Mouse (Mus musculus): ENCODE results near the gene Ergic2.

The Ergic2 gene

GRCm38 (mm10) chr6:148211897-148212680, at the start of gene Ergic2:
Gene Ergic2, minus strand, starts transcription at chr6:148212374.
- DNase-seq (ENCODE audit: low spot score) = peak; percentile 100

- no peak for DNase-seq (ENCODE audit: low spot score)
Measured at GRCm38 (mm10) chr6:148260729-148261101, 48.5 kb upstream of the Ergic2 start.

- DNase-seq (ENCODE audit: low spot score) = no peak
Measured at GRCm38 (mm10) chr6:148259979-148260728, 48.0 kb upstream of the Ergic2 start.

- no peak for DNase-seq (ENCODE audit: low spot score)
Measured at GRCm38 (mm10) chr6:148259074-148259473, 46.9 kb upstream of the Ergic2 start.

- DNase-seq (ENCODE audit: low spot score) = no peak
Measured at GRCm38 (mm10) chr6:148257805-148258204, 45.6 kb upstream of the Ergic2 start.

- DNase-seq (ENCODE audit: low spot score) = no peak
Measured at GRCm38 (mm10) chr6:148256109-148256508, 43.9 kb upstream of the Ergic2 start.

- DNase-seq (ENCODE audit: low spot score) = no peak
Measured at GRCm38 (mm10) chr6:148255395-148256053, 43.4 kb upstream of the Ergic2 start.

GRCm38 (mm10) chr6:148249221-148249620, 37.0 kb upstream of the Ergic2 start:
- no peak for DNase-seq (ENCODE audit: low spot score)

- DNase-seq (ENCODE audit: low spot score) = peak; percentile 60
Measured at GRCm38 (mm10) chr6:148248625-148249024, 36.5 kb upstream of the Ergic2 start.

GRCm38 (mm10) chr6:148246544-148246943, 34.4 kb upstream of the Ergic2 start:
- no peak for DNase-seq (ENCODE audit: low spot score)

GRCm38 (mm10) chr6:148244836-148245235, 32.7 kb upstream of the Ergic2 start:
- no peak for DNase-seq (ENCODE audit: low spot score)

GRCm38 (mm10) chr6:148242304-148242703, 30.1 kb upstream of the Ergic2 start:
- DNase-seq (ENCODE audit: low spot score) = no peak

- DNase-seq (ENCODE audit: low spot score) = no peak
Measured at GRCm38 (mm10) chr6:148241685-148242084, 29.5 kb upstream of the Ergic2 start.

GRCm38 (mm10) chr6:148239311-148239710, 27.1 kb upstream of the Ergic2 start:
- DNase-seq (ENCODE audit: low spot score) = no peak

GRCm38 (mm10) chr6:148237453-148237852, 25.3 kb upstream of the Ergic2 start:
- no peak for DNase-seq (ENCODE audit: low spot score)

GRCm38 (mm10) chr6:148234105-148234828, 22.1 kb upstream of the Ergic2 start:
- no peak for DNase-seq (ENCODE audit: low spot score)

- DNase-seq (ENCODE audit: low spot score) = no peak
Measured at GRCm38 (mm10) chr6:148227542-148227941, 15.4 kb upstream of the Ergic2 start.

GRCm38 (mm10) chr6:148222686-148223085, 10.5 kb upstream of the Ergic2 start:
- no peak for DNase-seq (ENCODE audit: low spot score)

- DNase-seq (ENCODE audit: low spot score) = no peak
Measured at GRCm38 (mm10) chr6:148218235-148219076, 6.3 kb upstream of the Ergic2 start.

- DNase-seq (ENCODE audit: low spot score) = no peak
Measured at GRCm38 (mm10) chr6:148216752-148217151, 4.6 kb upstream of the Ergic2 start.

GRCm38 (mm10) chr6:148214765-148215164, 2.6 kb upstream of the Ergic2 start:
- DNase-seq (ENCODE audit: low spot score) = peak; percentile 66

Measured in MN1 (cell line).